Mouse (Mus musculus) liver, embryonic 12.5 days (tissue): Measurements from ENCODE around the gene Etv3. TPM values are rescaled to one million over a fixed set of nuclear protein-coding genes. Genes with fewer than 3 reads are reported as not detected.

Experiments
- ATAC-seq: fragments of 200-750 bp; cut with Nextera tagmentation; 2 replicates; pipeline ENCODE4 v1.8.0; 2017; ENCODE audit warnings: moderate number of reproducible peaks, mild to moderate bottlenecking, moderate library complexity
- H3K27ac ChIP-seq: fragments of 300-500 bp; sonication (generic); 2 replicates; pipeline ENCODE4 v1.5.1; 2016; ENCODE audit warnings: mild to moderate bottlenecking
- H3K27me3 ChIP-seq: fragments of 300-500 bp; sonication (generic); replicated peaks from 2 replicates; pipeline ENCODE4 v1.6.1; 2016; ENCODE audit warnings: mild to moderate bottlenecking, moderate library complexity
- H3K36me3 ChIP-seq: fragments of 300-500 bp; sonication (generic); 2 replicates; pipeline ENCODE4 v1.6.1; 2016; ENCODE audit warnings: mild to moderate bottlenecking, moderate library complexity
- H3K4me1 ChIP-seq: fragments of 300-500 bp; sonication (generic); 2 replicates; pipeline ENCODE4 v1.6.1; 2016
- H3K4me2 ChIP-seq: fragments of 300-500 bp; sonication (generic); 2 replicates; pipeline ENCODE4 v1.6.1; 2016; ENCODE audit warnings: mild to moderate bottlenecking, moderate library complexity
- H3K4me3 ChIP-seq: fragments of 300-500 bp; sonication (generic); 2 replicates; pipeline ENCODE4 v1.5.1; 2016; ENCODE audit warnings: mild to moderate bottlenecking, moderate library complexity
- H3K9ac ChIP-seq: fragments of 300-500 bp; sonication (generic); 2 replicates; pipeline ENCODE4 v1.6.1; 2016; ENCODE audit warnings: mild to moderate bottlenecking, moderate library complexity
- H3K9me3 ChIP-seq: fragments of 300-500 bp; sonication (generic); replicated peaks from 2 replicates; pipeline ENCODE4 v1.6.1; 2016; ENCODE audit warnings: mild to moderate bottlenecking, moderate library complexity
- WGBS: fragments of 180-500 bp; shearing (Covaris S2); methylation state at CpG from one replicate; pipeline ENCODE4 v1.1.7; 2016; ENCODE audit not compliant: insufficient replicate concordance; 5-methylcytosine and 5-hydroxymethylcytosine counted together
- polyA plus RNA-seq: library from polyadenylated mRNA; unstranded; fragments of >200 nt; fragmentation: Nextera tagmentation; extraction: Ambion mirVana; gene quantifications from 2 replicates; pipeline ENCODE4 v1.2.1, GENCODE M21; 2016

The Etv3 gene
- polyA plus RNA-seq, 1 experiment from 2014 or later, result 5.2 TPM

- no peak overlapping the region for H3K4me2 ChIP-seq
- H3K4me3 ChIP-seq, result no peak overlapping the region
- H3K36me3 ChIP-seq, result no peaks in the 10 kb centered on the region
- WGBS, result 47% methylated on average over 4 of the region's 4 CpGs
- 0 out of 2 replicates have a peak, but pooled peaks cover 4% of the 10 kb centered on the region for H3K4me1 ChIP-seq
- H3K27ac ChIP-seq, result no peak overlapping the region
- peaks cover 15% of the 10 kb centered on the region; the same call in 1 of the 2 replicates for H3K27me3 ChIP-seq
- no peak for ATAC-seq
- no peak overlapping the region for H3K9ac ChIP-seq
- no peaks in the 10 kb centered on the region for H3K9me3 ChIP-seq
Measured at GRCm38 (mm10) chr3:87504749-87505425, 20.3 kb upstream of the Etv3 start.

- H3K9ac ChIP-seq, result no peak overlapping the region
- 0 out of 2 replicates have a peak, but pooled peaks cover 4% of the 10 kb centered on the region for H3K4me1 ChIP-seq
- no peak for ATAC-seq
- H3K27me3 ChIP-seq, result peaks cover 9% of the 10 kb centered on the region; the same call in 1 of the 2 replicates
- H3K4me3 ChIP-seq, result no peak overlapping the region
- no peaks in the 10 kb centered on the region for H3K36me3 ChIP-seq
- H3K27ac ChIP-seq, result no peak overlapping the region
- no peaks in the 10 kb centered on the region for H3K9me3 ChIP-seq
- no peak overlapping the region for H3K4me2 ChIP-seq
- 45% methylated on average over 12 of the region's 12 CpGs for WGBS
Measured at GRCm38 (mm10) chr3:87506456-87507416, 18.5 kb upstream of the Etv3 start.

GRCm38 (mm10) chr3:87508205-87508901 lies 16.9 kb upstream of the Etv3 start:
- Histone ChIP-seq H3K27ac (no peak overlapping the region), H3K4me1 (peaks cover 15% of the 10 kb centered on the region), H3K27me3 (peaks cover 8% of the 10 kb centered on the region; the same call in 1 of the 2 replicates), H3K36me3 (no peaks in the 10 kb centered on the region), H3K4me3 (no peak overlapping the region), H3K9me3 (no peaks in the 10 kb centered on the region), H3K4me2 (0 out of 2 replicates have a peak overlapping the region, but pooled peaks have one; percentile 21), H3K9ac (no peak overlapping the region)
- 27% methylated on average over 17 of the region's 17 CpGs for WGBS
- ATAC-seq, result peak; percentile 43; the same call in 1 of the 2 replicates

- Histone ChIP-seq H3K9me3 (no peaks in the 10 kb centered on the region), H3K4me3 (no peak overlapping the region), H3K27ac (no peak overlapping the region), H3K36me3 (no peaks in the 10 kb centered on the region), H3K4me2 (no peak overlapping the region), H3K4me1 (peaks cover 15% of the 10 kb centered on the region), H3K27me3 (peaks cover 8% of the 10 kb centered on the region; the same call in 1 of the 2 replicates), H3K9ac (no peak overlapping the region)
- ATAC-seq, result peak; percentile 54
- WGBS, result 24% methylated on average over 4 of the region's 4 CpGs
Measured at GRCm38 (mm10) chr3:87509061-87509460, 16.1 kb upstream of the Etv3 start.

GRCm38 (mm10) chr3:87510832-87511231 lies 14.4 kb upstream of the Etv3 start:
- WGBS, result 74% methylated on average over 9 of the region's 9 CpGs

GRCm38 (mm10) chr3:87511971-87512765 lies 13.0 kb upstream of the Etv3 start:
- ATAC-seq, result peak; percentile 69
- H3K4me1 ChIP-seq, result peaks cover 27% of the 10 kb centered on the region
- H3K27ac ChIP-seq, result no peak overlapping the region
- peak overlapping the region; percentile 27 for H3K4me2 ChIP-seq
- H3K9ac ChIP-seq, result no peak overlapping the region
- H3K36me3 ChIP-seq, result no peaks in the 10 kb centered on the region
- H3K27me3 ChIP-seq, result peaks cover 8% of the 10 kb centered on the region; the same call in 1 of the 2 replicates
- no peak overlapping the region for H3K4me3 ChIP-seq
- no peaks in the 10 kb centered on the region for H3K9me3 ChIP-seq
- WGBS, result 21% methylated on average over 16 of the region's 16 CpGs

More at GRCm38 (mm10) chr3:87510832-87511231, 14.4 kb upstream of the Etv3 start:
- H3K9me3 ChIP-seq, result no peaks in the 10 kb centered on the region
- ATAC-seq, result no peak
- H3K4me2 ChIP-seq, result no peak overlapping the region
- no peak overlapping the region for H3K9ac ChIP-seq
- no peak overlapping the region for H3K27ac ChIP-seq
- H3K4me1 ChIP-seq, result peaks cover 23% of the 10 kb centered on the region
- peaks cover 8% of the 10 kb centered on the region; the same call in 1 of the 2 replicates for H3K27me3 ChIP-seq
- H3K36me3 ChIP-seq, result no peaks in the 10 kb centered on the region
- H3K4me3 ChIP-seq, result no peak overlapping the region

- Histone ChIP-seq H3K4me3 (no peak overlapping the region), H3K9me3 (no peaks in the 10 kb centered on the region), H3K4me2 (peak overlapping the region; percentile 35), H3K36me3 (no peaks in the 10 kb centered on the region), H3K27ac (no peak overlapping the region), H3K9ac (no peak overlapping the region), H3K27me3 (peaks cover 5% of the 10 kb centered on the region; the same call in 1 of the 2 replicates), H3K4me1 (peaks cover 23% of the 10 kb centered on the region)
- peak; percentile 37 for ATAC-seq
- WGBS, result 18% methylated on average over 13 of the region's 13 CpGs
Measured at GRCm38 (mm10) chr3:87515567-87516081, 9.6 kb upstream of the Etv3 start.

GRCm38 (mm10) chr3:87518425-87518824 lies 6.8 kb upstream of the Etv3 start:
- Histone ChIP-seq H3K4me3 (no peak overlapping the region), H3K4me2 (no peak overlapping the region), H3K9ac (no peak overlapping the region), H3K9me3 (no peaks in the 10 kb centered on the region), H3K27me3 (peaks cover 6% of the 10 kb centered on the region; the same call in 1 of the 2 replicates), H3K36me3 (no peaks in the 10 kb centered on the region), H3K4me1 (peaks cover 11% of the 10 kb centered on the region), H3K27ac (no peak overlapping the region)
- ATAC-seq, result no peak

GRCm38 (mm10) chr3:87521126-87521525 lies 4.1 kb upstream of the Etv3 start:
- no peaks in the 10 kb centered on the region for H3K36me3 ChIP-seq
- no peak overlapping the region for H3K27ac ChIP-seq
- no peak overlapping the region for H3K4me2 ChIP-seq
- no peak overlapping the region for H3K4me3 ChIP-seq
- H3K4me1 ChIP-seq, result peaks cover 11% of the 10 kb centered on the region
- no peaks in the 10 kb centered on the region for H3K9me3 ChIP-seq
- ATAC-seq, result no peak
- WGBS, result 35% methylated on average over 4 of the region's 4 CpGs
- H3K9ac ChIP-seq, result no peak overlapping the region
- H3K27me3 ChIP-seq, result peaks cover 6% of the 10 kb centered on the region; the same call in 1 of the 2 replicates

GRCm38 (mm10) chr3:87521833-87522232 lies 3.4 kb upstream of the Etv3 start:
- no peak overlapping the region for H3K4me3 ChIP-seq
- no peak for ATAC-seq
- no peak overlapping the region for H3K27ac ChIP-seq
- H3K4me2 ChIP-seq, result no peak overlapping the region
- H3K9ac ChIP-seq, result no peak overlapping the region
- peaks cover 15% of the 10 kb centered on the region for H3K4me1 ChIP-seq
- H3K36me3 ChIP-seq, result no peaks in the 10 kb centered on the region
- WGBS, result 43% methylated on average over 1 of the region's 1 CpGs
- no peaks in the 10 kb centered on the region for H3K9me3 ChIP-seq
- peaks cover 6% of the 10 kb centered on the region; the same call in 1 of the 2 replicates for H3K27me3 ChIP-seq

- peaks cover 16% of the 10 kb centered on the region for H3K36me3 ChIP-seq
- H3K4me2 ChIP-seq, result no peak overlapping the region
- H3K4me1 ChIP-seq, result peaks cover 30% of the 10 kb centered on the region
- peaks cover 6% of the 10 kb centered on the region; the same call in 1 of the 2 replicates for H3K27me3 ChIP-seq
- no peak for ATAC-seq
- no peak overlapping the region for H3K27ac ChIP-seq
- no peaks in the 10 kb centered on the region for H3K9me3 ChIP-seq
- H3K4me3 ChIP-seq, result no peak overlapping the region
- H3K9ac ChIP-seq, result no peak overlapping the region
- 74% methylated on average over 9 of the region's 9 CpGs for WGBS
Measured at GRCm38 (mm10) chr3:87523701-87524100, 1.5 kb upstream of the Etv3 start.
